Mouse (Mus musculus) adrenal gland, postnatal 36 days (tissue): ENCODE data around the gene Gale. TPM values are rescaled to one million over a fixed set of nuclear protein-coding genes. Genes with fewer than 3 reads are reported as not detected.
A peak's percentile ranks its signal among the peaks of the same experiment; 100 is the strongest.

Source experiments
- DNase-seq, 2 experiments: peaks; one replicate each; pipeline ENCODE4 v3.0.0; 2021; ENCODE audit warnings: mixed read lengths in 1 of 2
- total RNA-seq, 2 experiments: library from RNA; stranded (reverse); gene quantifications; 2 replicates each; pipeline ENCODE4 v1.2.3; 2021

Gene Gale
- total RNA-seq, 2 experiments from 2014 or later: 13.5 to 24.0 TPM

- no peak for DNase-seq
Observed at GRCm38 (mm10) chr4:135943389-135943788, 20.1 kb upstream of the Gale start.

GRCm38 (mm10) chr4:135945706-135946105 lies 17.8 kb upstream of the Gale start:
- no peak for DNase-seq

- peak; percentile 97 to 98 for DNase-seq
Observed at GRCm38 (mm10) chr4:135946278-135946658, 17.3 kb upstream of the Gale start, which contains the start of gene Hmgcl. Gene Hmgcl (plus strand): TSS chr4:135946448.

- no peak for DNase-seq
Observed at GRCm38 (mm10) chr4:135946659-135947301, 16.7 kb upstream of the Gale start.

- no peak for DNase-seq
Observed at GRCm38 (mm10) chr4:135948142-135948541, 15.4 kb upstream of the Gale start.

- no peak for DNase-seq
Observed at GRCm38 (mm10) chr4:135949475-135949874, 14.1 kb upstream of the Gale start.

GRCm38 (mm10) chr4:135949911-135950310 lies 13.6 kb upstream of the Gale start:
- no peak for DNase-seq

GRCm38 (mm10) chr4:135950365-135950764 lies 13.2 kb upstream of the Gale start:
- DNase-seq: no peak

GRCm38 (mm10) chr4:135951505-135951904 lies 12.0 kb upstream of the Gale start:
- DNase-seq: no peak

- no peak for DNase-seq
Observed at GRCm38 (mm10) chr4:135953179-135953578, 10.3 kb upstream of the Gale start.

GRCm38 (mm10) chr4:135954241-135954640 lies 9.3 kb upstream of the Gale start:
- DNase-seq: peak; percentile 69 to 80

GRCm38 (mm10) chr4:135955886-135956285 lies 7.6 kb upstream of the Gale start:
- DNase-seq: no peak

GRCm38 (mm10) chr4:135958354-135958753 lies 5.2 kb upstream of the Gale start:
- DNase-seq: peak in 1 of 2 experiments; percentile 51

GRCm38 (mm10) chr4:135960717-135961116 lies 2.8 kb upstream of the Gale start:
- peak; percentile 84 to 90 for DNase-seq

GRCm38 (mm10) chr4:135961709-135962108 lies 1.8 kb upstream of the Gale start:
- DNase-seq: no peak

GRCm38 (mm10) chr4:135962198-135962597 lies 1.3 kb upstream of the Gale start:
- no peak for DNase-seq

- DNase-seq: no peak
Observed at GRCm38 (mm10) chr4:135962946-135963345, 581 bp upstream of the Gale start.

GRCm38 (mm10) chr4:135964426-135964825 lies 899 bp downstream of the Gale start:
- DNase-seq: peak; percentile 69 to 83

- no peak for DNase-seq
Observed at GRCm38 (mm10) chr4:135965113-135965512, 1.6 kb downstream of the Gale start.

- DNase-seq: no peak
Observed at GRCm38 (mm10) chr4:135966283-135966682, 2.8 kb downstream of the Gale start.

GRCm38 (mm10) chr4:135967086-135967760 lies 3.7 kb downstream of the Gale start:
- DNase-seq: no peak

GRCm38 (mm10) chr4:135968271-135968869 lies 4.8 kb downstream of the Gale start:
- no peak for DNase-seq

- DNase-seq: no peak
Observed at GRCm38 (mm10) chr4:135969070-135969750, 5.7 kb downstream of the Gale start.
